Mouse (Mus musculus) MEL (cell line): ENCODE measurements around the gene Fbln2. TPM values are rescaled to one million over a fixed set of nuclear protein-coding genes. Genes with fewer than 3 reads are reported as not detected.

Experiments used
- DNase-seq: peaks from one replicate; pipeline ENCODE4 v3.0.0; 2011; ENCODE audit warnings: low read depth, low spot score
- H3K27ac ChIP-seq: 2 replicates; pipeline ENCODE4 v1.5.1; 2012; ENCODE audit warnings: low read depth, mild to moderate bottlenecking, control low read depth, low read length, moderate library complexity; ENCODE audit not compliant: control insufficient read depth
- H3K27me3 ChIP-seq, 2 experiments: fragments of 150-350 bp in 1 of 2; sonication (generic) in 1 of 2; 2 replicates each; pipeline ENCODE4 v1.6.1; 2012; ENCODE audit warnings: low read length in 2 of 2, mild to moderate bottlenecking in 2 of 2, improper control_type of control experiment in 1 of 2, moderate library complexity in 1 of 2; ENCODE audit not compliant: insufficient read depth in 2 of 2, control insufficient read depth in 1 of 2
- H3K36me3 ChIP-seq, 2 experiments: 2 replicates each; pipeline ENCODE4 v1.6.1; 2012 to 2014; ENCODE audit warnings: low read length in 2 of 2, improper control_type of control experiment in 1 of 2, inconsistent platforms in 1 of 2, mild to moderate bottlenecking in 1 of 2; ENCODE audit not compliant: insufficient read depth in 2 of 2, control insufficient read depth in 1 of 2
- H3K4me1 ChIP-seq, 2 experiments: fragments of 150-350 bp in 1 of 2; sonication (generic) in 1 of 2; 2 replicates each; pipeline ENCODE4 v1.6.1; 2012; ENCODE audit warnings: low read length in 2 of 2, improper control_type of control experiment in 1 of 2, mild to moderate bottlenecking in 1 of 2; ENCODE audit not compliant: insufficient read depth in 2 of 2, control insufficient read depth in 1 of 2
- H3K4me3 ChIP-seq, 2 experiments: fragments of 150-350 bp in 1 of 2; sonication (generic) in 1 of 2; 2 replicates each; pipeline ENCODE4 v1.5.1; 2012; ENCODE audit warnings: low read depth in 2 of 2, low read length in 2 of 2, mild to moderate bottlenecking in 2 of 2, moderate library complexity in 2 of 2, control low read depth in 1 of 2, improper control_type of control experiment in 1 of 2; ENCODE audit not compliant: control insufficient read depth in 1 of 2, insufficient read depth in 1 of 2
- H3K79me2 ChIP-seq: 2 replicates; pipeline ENCODE4 v1.6.1; 2012; ENCODE audit warnings: mild to moderate bottlenecking, low read length, moderate library complexity; ENCODE audit not compliant: control insufficient read depth, poor library complexity, insufficient read depth
- H3K9ac ChIP-seq: 2 replicates; pipeline ENCODE4 v1.6.1; 2012; ENCODE audit warnings: low read depth, mild to moderate bottlenecking, control low read depth, low read length, moderate library complexity; ENCODE audit not compliant: control insufficient read depth, poor library complexity, severe bottlenecking
- H3K9me3 ChIP-seq: fragments of 150-350 bp; sonication (generic); replicated peaks from 2 replicates; pipeline ENCODE4 v1.6.1; 2012; ENCODE audit warnings: mild to moderate bottlenecking, low read length, improper control_type of control experiment, moderate library complexity; ENCODE audit not compliant: insufficient read depth
- BHLHE40 ChIP-seq: IDR thresholded peaks from 2 replicates; pipeline ENCODE4 v1.6.1; 2012; ENCODE audit warnings: low read depth, mild to moderate bottlenecking, inconsistent platforms, low read length, improper control_type of control experiment, borderline replicate concordance
- CHD1 ChIP-seq: IDR thresholded peaks from 2 replicates; pipeline ENCODE4 v1.6.1; 2012; ENCODE audit warnings: low read depth, mild to moderate bottlenecking, inconsistent platforms, low read length, improper control_type of control experiment
- CTCF ChIP-seq, 3 experiments: IDR thresholded peaks in 2 of 3; conservative IDR thresholded peaks in 1 of 3; 2 replicates each; pipeline ENCODE4 v1.5.1; 2011 to 2012; ENCODE audit warnings: low read length in 3 of 3, low read depth in 2 of 3, mild to moderate bottlenecking in 2 of 3, improper control_type of control experiment in 1 of 3, inconsistent platforms in 1 of 3, mixed read lengths in 1 of 3, moderate library complexity in 1 of 3; ENCODE audit not compliant: control insufficient read depth in 1 of 3, insufficient read depth in 1 of 3, poor library complexity in 1 of 3, severe bottlenecking in 1 of 3
- ELF1 ChIP-seq: IDR thresholded peaks from 2 replicates; pipeline ENCODE4 v1.6.1; 2014; ENCODE audit warnings: low read depth, mild to moderate bottlenecking, inconsistent platforms, low read length, improper control_type of control experiment, moderate library complexity
- EP300 ChIP-seq, 2 experiments: IDR thresholded peaks; 2 replicates each; pipeline ENCODE4 v1.6.1; 2011; ENCODE audit warnings: improper control_type of control experiment in 2 of 2, low read length in 2 of 2, low read depth in 1 of 2, mild to moderate bottlenecking in 1 of 2
- GABPA ChIP-seq: IDR thresholded peaks from 2 replicates; pipeline ENCODE4 v1.6.1; 2012; ENCODE audit warnings: low read depth, mild to moderate bottlenecking, inconsistent platforms, low read length, improper control_type of control experiment, moderate library complexity
- HCFC1 ChIP-seq: IDR thresholded peaks from 2 replicates; pipeline ENCODE4 v1.6.1; 2012; ENCODE audit warnings: low read depth, mild to moderate bottlenecking, inconsistent platforms, low read length, improper control_type of control experiment, moderate library complexity
- MAX ChIP-seq: IDR thresholded peaks from 2 replicates; pipeline ENCODE4 v1.6.1; 2011; ENCODE audit warnings: low read length, improper control_type of control experiment
- MYB ChIP-seq: IDR thresholded peaks from 2 replicates; pipeline ENCODE4 v1.6.1; 2011; ENCODE audit warnings: mild to moderate bottlenecking, low read depth, low read length, improper control_type of control experiment
- POLR2AphosphoS2 ChIP-seq: IDR thresholded peaks from 2 replicates; pipeline ENCODE4 v1.6.1; 2011; ENCODE audit warnings: low read length, improper control_type of control experiment
- POLR2AphosphoS5 ChIP-seq: IDR thresholded peaks from 2 replicates; pipeline ENCODE4 v1.6.1; 2012; ENCODE audit warnings: low read depth, borderline replicate concordance, mild to moderate bottlenecking, inconsistent platforms, low read length, moderate library complexity, mixed read lengths
- SMC3 ChIP-seq: IDR thresholded peaks from 2 replicates; pipeline ENCODE4 v1.6.1; 2011; ENCODE audit warnings: low read depth, low read length, improper control_type of control experiment
- TBP ChIP-seq: IDR thresholded peaks from 2 replicates; pipeline ENCODE4 v1.8.0; 2011; ENCODE audit warnings: low read depth, low read length, improper control_type of control experiment
- USF2 ChIP-seq, 2 experiments: IDR thresholded peaks; 2 replicates each; pipeline ENCODE4 v1.6.1; 2011 to 2012; ENCODE audit warnings: improper control_type of control experiment in 2 of 2, low read length in 2 of 2, borderline replicate concordance in 1 of 2, inconsistent platforms in 1 of 2, low read depth in 1 of 2, mild to moderate bottlenecking in 1 of 2; ENCODE audit not compliant: insufficient read depth in 1 of 2
- polyA plus RNA-seq, 2 experiments: library from polyadenylated mRNA; stranded (reverse) in 1 of 2; unstranded in 1 of 2; fragments of >175 nt in 1 of 2; fragments of >200 nt in 1 of 2; gene quantifications; 2 replicates each; pipeline versions ENCODE4 v1.2.1 to v1.2.4; 2012; ENCODE audit warnings: low replicate concordance in 2 of 2, low read depth in 1 of 2; ENCODE audit not compliant: insufficient read length in 2 of 2, insufficient read depth in 1 of 2, missing spikeins in 1 of 2
- total RNA-seq: library from RNA; depleted of rRNA; stranded (reverse); fragments of 300-350 nt; gene quantifications from 2 replicates; pipeline ENCODE4 v1.2.3, GENCODE M21; 2012; rRNA removed

Fbln2 gene
- total and polyA plus RNA-seq, 3 experiments, result 1.9 to 2.3 TPM; not detected in 1

GRCm38 (mm10) chr6:91311204-91311603, 98.9 kb downstream of the Fbln2 start:
- no peak overlapping the region for H3K4me3 ChIP-seq
- H3K27ac ChIP-seq, result no peak overlapping the region
- no peaks in the 10 kb centered on the region for H3K4me1 ChIP-seq
- peaks cover 0 to 3% of the 10 kb centered on the region in 2 experiments; a peak in 3 of 4 replicates for H3K27me3 ChIP-seq
- no peak for TF ChIP-seq MAX
- TF ChIP-seq, all 39 proteins: peak for 0
- H3K79me2 ChIP-seq, result no peaks in the 10 kb centered on the region
- no peak overlapping the region for H3K9ac ChIP-seq
- no peaks in the 10 kb centered on the region for H3K36me3 ChIP-seq
- no peaks in the 10 kb centered on the region for H3K9me3 ChIP-seq
- no peak for DNase-seq

- H3K9me3 ChIP-seq, result no peaks in the 10 kb centered on the region
- no peaks in the 10 kb centered on the region for H3K4me1 ChIP-seq
- no peak for DNase-seq
- H3K4me3 ChIP-seq, result no peak overlapping the region
- TF ChIP-seq GABPA (no peak), BHLHE40 (no peak), EP300 (IDR thresholded peaks at IDR 0.05; ENCODE audit: low read depth in 1 of 2, low read length in 2 of 2) (no peak), MYB (no peak), POLR2AphosphoS2 (no peak), CTCF (IDR thresholded peaks at IDR 0.05 in 2 of 3, conservative IDR thresholded peaks at IDR 0.05 in 1 of 3; ENCODE audit: control insufficient read depth in 1 of 3, insufficient read depth in 1 of 3, low read depth in 2 of 3, low read length in 3 of 3, poor library complexity in 1 of 3, severe bottlenecking in 1 of 3) (no peak; a peak in 1 of 6 replicates), POLR2AphosphoS5 (no peak), HCFC1 (no peak), MAX (no peak), TBP (no peak), CHD1 (no peak), ELF1 (no peak), SMC3 (no peak), USF2 (IDR thresholded peaks at IDR 0.05; ENCODE audit: borderline replicate concordance in 1 of 2, insufficient read depth in 1 of 2, low read depth in 1 of 2, low read length in 2 of 2) (no peak)
- no peaks in the 10 kb centered on the region for H3K36me3 ChIP-seq
- H3K79me2 ChIP-seq, result no peaks in the 10 kb centered on the region
- no peak overlapping the region for H3K9ac ChIP-seq
- peaks cover 0 to 1% of the 10 kb centered on the region in 2 experiments; a peak in 2 of 4 replicates for H3K27me3 ChIP-seq
- H3K27ac ChIP-seq, result no peak overlapping the region
These were observed 100.2 kb downstream of the Fbln2 start for GRCm38 (mm10) chr6:91312491-91312890.

Other genes starting within 250 kb of the Fbln2 start
- gene Iqsec1, start 223.8 kb upstream of the Fbln2 start, total RNA-seq, result 14.8 and 15.6 TPM in 2 replicates
- 10 to 100 TPM; 30.8 to 73.4 TPM for gene Iqsec1, start 223.8 kb upstream of the Fbln2 start, polyA plus RNA-seq
- 46.3 and 56.7 TPM in 2 replicates for gene Nup210, start 95.6 kb upstream of the Fbln2 start, total RNA-seq
- 100 to 1,000 TPM in 1 of 2 experiments, 10 to 100 TPM in 1; 71.5 to 394 TPM for gene Nup210, start 95.6 kb upstream of the Fbln2 start, polyA plus RNA-seq
- 2.5 and 3.3 TPM in 2 replicates for gene Hdac11, start 55.8 kb upstream of the Fbln2 start, total RNA-seq
- 1 to 10 TPM in 1 of 2 experiments, not detected in 1; 6.0 TPM for gene Hdac11, start 55.8 kb upstream of the Fbln2 start, polyA plus RNA-seq
- not detected in 2 replicates for gene Wnt7a, start 198.9 kb downstream of the Fbln2 start, total RNA-seq
- not detected for gene Wnt7a, start 198.9 kb downstream of the Fbln2 start, polyA plus RNA-seq